Mouse (Mus musculus) embryonic facial prominence, embryonic 14.5 days (tissue): ENCODE results near the gene Zcchc7. TPM values are rescaled to one million over a fixed set of nuclear protein-coding genes. Genes with fewer than 3 reads are reported as not detected.

ENCODE experiments used
- ATAC-seq: fragments of 200-750 bp; cut with Nextera tagmentation; 2 replicates; pipeline ENCODE4 v1.8.0; 2017; ENCODE audit warnings: low read depth, moderate number of reproducible peaks, moderate TSS enrichment
- DNase-seq: peaks from one replicate; pipeline ENCODE4 v3.0.0-alpha.2; 2015; ENCODE audit warnings: low spot score
- H3K27ac ChIP-seq: fragments of 300-500 bp; sonication (generic); replicated peaks from 2 replicates; pipeline ENCODE4 v1.5.1; 2014; ENCODE audit warnings: low read depth, mild to moderate bottlenecking, low read length, moderate library complexity
- H3K27me3 ChIP-seq: fragments of 300-500 bp; sonication (generic); replicated peaks from 2 replicates; pipeline ENCODE4 v1.6.1; 2014; ENCODE audit warnings: low read length; ENCODE audit not compliant: control insufficient read depth, insufficient read depth
- H3K36me3 ChIP-seq: fragments of 300-500 bp; sonication (generic); 2 replicates; pipeline ENCODE4 v1.6.1; 2014; ENCODE audit warnings: low read length, mixed read lengths; ENCODE audit not compliant: control insufficient read depth, insufficient read depth
- H3K4me1 ChIP-seq: fragments of 300-500 bp; sonication (generic); 2 replicates; pipeline ENCODE4 v1.6.1; 2014; ENCODE audit warnings: antibody characterized with exemption, low read length; ENCODE audit not compliant: control insufficient read depth, insufficient read depth
- H3K4me2 ChIP-seq: fragments of 300-500 bp; sonication (generic); 2 replicates; pipeline ENCODE4 v1.6.1; 2014; ENCODE audit warnings: low read depth, mild to moderate bottlenecking, low read length, moderate library complexity, mixed read lengths
- H3K4me3 ChIP-seq: fragments of 300-500 bp; sonication (generic); 2 replicates; pipeline ENCODE4 v1.5.1; 2014; ENCODE audit warnings: low read depth, mild to moderate bottlenecking, low read length
- H3K9ac ChIP-seq: fragments of 300-500 bp; sonication (generic); 2 replicates; pipeline ENCODE4 v1.6.1; 2014; ENCODE audit warnings: low read depth, mild to moderate bottlenecking, low read length, moderate library complexity, mixed read lengths
- H3K9me3 ChIP-seq: fragments of 300-500 bp; sonication (generic); 2 replicates; pipeline ENCODE4 v1.6.1; 2016; ENCODE audit warnings: low read length; ENCODE audit not compliant: control insufficient read depth
- WGBS: fragments of 180-500 bp; shearing (Covaris S2); extraction: QIAGEN DNeasy Blood & Tissue Kit; methylation state at CpG from one replicate; pipeline ENCODE4 v1.1.7; 2014; 5-methylcytosine and 5-hydroxymethylcytosine counted together
- polyA plus RNA-seq: library from polyadenylated mRNA; unstranded; fragments of >200 nt; fragmentation: Nextera tagmentation; extraction: Ambion mirVana; gene quantifications from 2 replicates; pipeline ENCODE4 v1.2.1, GENCODE M21; 2014

Zcchc7 gene
- polyA plus RNA-seq: 29.8 and 37.9 TPM in 2 replicates

- peak within 1 kb of the TSS; percentile 90 for H3K27ac ChIP-seq
- H3K4me3 ChIP-seq: peak within 1 kb of the TSS; percentile 93
- ATAC-seq (peak; percentile 42), DNase-seq (no peak)
- no peaks in the 10 kb centered on the region for H3K36me3 ChIP-seq
- 4% methylated on average over 15 of the region's 15 CpGs for WGBS
- H3K4me1 ChIP-seq: no peaks in the 10 kb centered on the region
- H3K9me3 ChIP-seq: no peaks in the 10 kb centered on the region
- H3K4me2 ChIP-seq: peak within 1 kb of the TSS; percentile 57
- peak within 1 kb of the TSS; percentile 92 for H3K9ac ChIP-seq
- no peaks in the 10 kb centered on the region for H3K27me3 ChIP-seq
These were observed at the start of gene Zcchc7 for GRCm38 (mm10) chr4:44755553-44756133. Zcchc7 (plus strand) TSS chr4:44755877.

- DNase-seq (no peak), ATAC-seq (no peak)
- Histone ChIP-seq H3K4me1 (peaks cover 8% of the 10 kb centered on the region; the same call in 1 of the 2 replicates), H3K36me3 (no peaks in the 10 kb centered on the region), H3K4me3 (no peak overlapping the region), H3K27ac (no peak overlapping the region), H3K4me2 (no peak overlapping the region), H3K9me3 (no peaks in the 10 kb centered on the region), H3K27me3 (peaks cover 99% of the 10 kb centered on the region), H3K9ac (no peak overlapping the region)
- 6% methylated on average over 7 of the region's 7 CpGs for WGBS
These were observed 49.7 kb upstream of the Zcchc7 start for GRCm38 (mm10) chr4:44705967-44706366.

GRCm38 (mm10) chr4:44706865-44707264, 48.8 kb upstream of the Zcchc7 start:
- Histone ChIP-seq H3K9me3 (no peaks in the 10 kb centered on the region), H3K27ac (no peak overlapping the region), H3K4me2 (no peak overlapping the region), H3K4me1 (peaks cover 8% of the 10 kb centered on the region; the same call in 1 of the 2 replicates), H3K4me3 (no peak overlapping the region), H3K36me3 (no peaks in the 10 kb centered on the region), H3K9ac (no peak overlapping the region), H3K27me3 (peaks cover 99% of the 10 kb centered on the region)
- ATAC-seq (no peak), DNase-seq (no peak)
- WGBS: 35% methylated on average over 1 of the region's 1 CpGs

- no peaks in the 10 kb centered on the region for H3K9me3 ChIP-seq
- H3K4me2 ChIP-seq: no peak overlapping the region
- H3K4me3 ChIP-seq: no peak overlapping the region
- no peak for ATAC-seq
- DNase-seq: no peak
- no peak overlapping the region for H3K9ac ChIP-seq
- H3K36me3 ChIP-seq: no peaks in the 10 kb centered on the region
- H3K27ac ChIP-seq: no peak overlapping the region
- peaks cover 98% of the 10 kb centered on the region for H3K27me3 ChIP-seq
- WGBS: 48% methylated on average over 8 of the region's 8 CpGs
- peaks cover 11% of the 10 kb centered on the region; the same call in 1 of the 2 replicates for H3K4me1 ChIP-seq
These were observed 47.4 kb upstream of the Zcchc7 start for GRCm38 (mm10) chr4:44708311-44708710.

- no peak overlapping the region for H3K9ac ChIP-seq
- DNase-seq (no peak), ATAC-seq (no peak)
- H3K4me2 ChIP-seq: no peak overlapping the region
- no peak overlapping the region for H3K27ac ChIP-seq
- peaks cover 98% of the 10 kb centered on the region for H3K27me3 ChIP-seq
- H3K4me3 ChIP-seq: no peak overlapping the region
- H3K9me3 ChIP-seq: no peaks in the 10 kb centered on the region
- H3K4me1 ChIP-seq: 0 out of 2 replicates have a peak, but pooled peaks cover 5% of the 10 kb centered on the region
- no peaks in the 10 kb centered on the region for H3K36me3 ChIP-seq
These were observed 46.5 kb upstream of the Zcchc7 start for GRCm38 (mm10) chr4:44709091-44709695.

DNA sequence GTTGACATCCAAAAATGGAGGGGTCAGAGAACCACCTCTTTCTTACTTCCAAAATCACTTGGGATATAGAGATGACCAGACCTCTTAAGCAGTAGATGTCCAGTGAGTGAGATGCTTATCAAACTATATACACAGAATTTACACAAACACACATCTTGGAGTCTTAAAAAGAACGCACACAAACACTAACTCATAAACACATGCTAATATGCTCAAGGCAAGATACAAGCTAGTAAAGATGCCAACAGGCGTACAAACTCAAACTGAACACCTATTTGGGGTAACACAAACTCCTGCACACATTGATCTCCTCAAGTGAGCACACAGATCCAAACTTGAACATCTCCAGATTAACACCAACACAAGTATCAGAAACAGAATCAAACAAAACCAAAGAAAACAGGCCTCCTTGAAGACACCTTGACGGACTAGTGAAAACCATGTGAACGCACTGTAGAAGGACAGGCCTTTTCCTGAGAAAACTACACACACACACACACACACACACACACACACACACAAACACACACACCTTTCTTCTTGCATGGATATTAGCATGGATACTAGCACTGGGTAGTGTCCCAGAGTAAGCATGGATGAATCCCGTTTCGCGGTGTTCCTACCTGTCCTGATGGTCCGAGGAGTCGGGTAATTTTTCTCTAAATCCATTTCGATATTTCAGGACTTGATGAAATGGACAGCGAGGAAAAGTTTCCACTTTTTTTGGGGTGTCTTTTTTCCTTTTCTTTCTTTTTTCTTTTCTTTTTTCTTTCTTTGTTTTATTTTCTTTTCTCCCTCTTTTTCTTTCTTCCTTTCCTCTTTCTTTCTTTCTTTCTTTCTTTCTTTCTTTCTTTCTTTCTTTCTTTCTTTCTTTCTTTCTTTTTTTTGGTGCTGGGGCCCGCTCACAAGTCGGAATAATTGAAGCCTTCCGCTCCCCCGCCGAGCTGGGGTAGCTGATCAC, 45.7 kb upstream of the Zcchc7 start, which contains the start of gene Pax5:
Gene Pax5 (minus strand): TSS at position 748 of the 961 bp plus-strand sequence.
- 0 out of 2 replicates have a peak, but pooled peaks cover 3% of the 10 kb centered on the region for H3K4me1 ChIP-seq
- WGBS: 29% methylated on average over 16 of the region's 16 CpGs
- no peaks in the 10 kb centered on the region for H3K36me3 ChIP-seq
- no peak within 1 kb of the TSS for H3K4me2 ChIP-seq
- no peak within 1 kb of the TSS for H3K9ac ChIP-seq
- H3K27me3 ChIP-seq: peaks cover 98% of the 10 kb centered on the region
- no peaks in the 10 kb centered on the region for H3K9me3 ChIP-seq
- 0 out of 2 replicates have a peak within 1 kb of the TSS, but pooled peaks have one; percentile 11 for H3K4me3 ChIP-seq
- ATAC-seq: no peak
- DNase-seq: no peak
- H3K27ac ChIP-seq: no peak within 1 kb of the TSS

- under 1% methylated on average over 30 of the region's 30 CpGs for WGBS
- H3K9me3 ChIP-seq: no peaks in the 10 kb centered on the region
- H3K4me2 ChIP-seq: no peak overlapping the region
- peaks cover 98% of the 10 kb centered on the region for H3K27me3 ChIP-seq
- H3K4me3 ChIP-seq: 0 out of 2 replicates have a peak overlapping the region, but pooled peaks have one; percentile 11
- H3K27ac ChIP-seq: no peak overlapping the region
- DNase-seq (no peak), ATAC-seq (no peak)
- no peaks in the 10 kb centered on the region for H3K36me3 ChIP-seq
- 0 out of 2 replicates have a peak, but pooled peaks cover 3% of the 10 kb centered on the region for H3K4me1 ChIP-seq
- H3K9ac ChIP-seq: no peak overlapping the region
These were observed 45.0 kb upstream of the Zcchc7 start for GRCm38 (mm10) chr4:44710701-44711097.

DNA sequence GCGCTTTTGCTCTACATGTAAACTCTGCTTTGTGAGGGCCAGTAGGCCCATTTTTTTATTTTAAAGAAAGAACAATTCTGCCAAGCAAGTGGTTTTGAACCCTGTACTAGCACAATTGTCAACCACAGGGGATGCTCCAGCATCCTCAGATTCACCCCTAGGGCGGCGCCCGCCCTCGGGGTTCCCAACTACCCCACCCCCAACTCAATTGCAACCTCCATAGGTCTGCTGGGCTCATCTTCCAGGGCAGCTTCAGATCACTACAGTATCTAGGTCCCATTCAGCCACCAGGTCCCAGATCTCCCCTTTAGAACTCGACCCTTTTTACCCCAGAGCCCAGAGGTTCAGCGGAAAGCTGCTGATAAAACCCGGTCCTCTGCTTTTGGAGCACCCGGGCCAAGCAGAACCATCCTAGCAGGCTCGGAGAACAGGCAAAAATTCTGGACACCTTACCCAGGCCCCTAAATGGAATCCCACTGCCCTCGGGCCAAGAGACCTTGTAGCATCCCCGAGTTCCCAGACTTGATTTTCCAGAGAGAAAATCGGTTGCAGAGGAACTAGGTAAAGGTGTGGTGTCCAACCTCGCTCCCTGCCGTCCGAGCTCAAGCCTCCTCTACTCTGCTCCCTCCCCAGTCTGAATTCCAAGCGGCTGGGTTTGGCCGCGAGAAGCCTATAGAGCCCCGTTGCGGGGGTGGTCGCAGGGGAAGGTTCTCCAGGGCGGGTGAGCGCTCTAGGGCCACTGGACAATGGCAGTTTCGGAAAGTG, 44.4 kb upstream of the Zcchc7 start:
- Histone ChIP-seq H3K27ac (no peak overlapping the region), H3K4me2 (no peak overlapping the region), H3K27me3 (peaks cover 94% of the 10 kb centered on the region), H3K9ac (no peak overlapping the region; the same call in 1 of the 2 replicates), H3K4me1 (0 out of 2 replicates have a peak, but pooled peaks cover 3% of the 10 kb centered on the region), H3K9me3 (no peaks in the 10 kb centered on the region), H3K36me3 (no peaks in the 10 kb centered on the region), H3K4me3 (peak overlapping the region; percentile 20; the same call in 1 of the 2 replicates)
- DNase-seq (no peak), ATAC-seq (no peak)
- WGBS: 2% methylated on average over 25 of the region's 25 CpGs
